Mouse (Mus musculus): Measurements from ENCODE around the gene Insr. TPM values are rescaled to one million over a fixed set of nuclear protein-coding genes. Genes with fewer than 3 reads are reported as not detected.

The Insr gene
- polyA plus RNA-seq, 1 experiment from 2014 or later, result 41.4 TPM

DNA sequence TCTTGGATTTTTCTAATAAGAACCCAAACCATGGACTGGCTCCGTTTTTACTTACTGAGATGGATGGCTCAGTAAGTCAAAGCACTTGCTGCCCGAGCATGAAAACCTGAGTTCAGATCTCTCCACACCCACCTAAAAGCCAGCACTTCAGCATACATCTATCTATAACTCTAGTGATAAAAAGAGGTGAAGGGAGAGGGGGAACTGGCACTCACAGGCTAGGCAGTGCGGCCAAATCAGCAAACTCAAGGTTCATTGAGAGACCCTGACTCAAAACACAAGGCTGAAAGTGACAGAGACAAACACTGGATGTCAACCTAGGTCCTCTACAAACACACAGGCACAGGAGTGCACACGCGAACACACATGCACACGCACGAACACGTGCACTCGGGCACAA lies 2.2 kb downstream of the Insr start:
- Histone ChIP-seq H3K27ac (ENCODE audit: low read length) (no peak overlapping the region), H3K9me3 (ENCODE audit: low read length) (no peaks in the 10 kb centered on the region), H3K4me3 (ENCODE audit: low read length) (no peak overlapping the region; the same call in 1 of the 2 replicates), H3K36me3 (ENCODE audit: insufficient read depth, low read length) (peaks cover 7% of the 10 kb centered on the region), H3K4me2 (replicated peaks; ENCODE audit: low read depth, low read length) (no peak overlapping the region), H3K4me1 (ENCODE audit: insufficient read depth, low read length) (peaks cover 21% of the 10 kb centered on the region), H3K9ac (replicated peaks; ENCODE audit: low read length) (no peak overlapping the region), H3K27me3 (ENCODE audit: insufficient read depth, low read length) (no peaks in the 10 kb centered on the region)
- WGBS, result 97% methylated on average over 9 of the region's 9 CpGs
- ATAC-seq (ENCODE audit: low FRiP score, low TSS enrichment), result no peak

GRCm38 (mm10) chr8:3276009-3276408 lies 3.4 kb downstream of the Insr start:
- Histone ChIP-seq H3K27me3 (ENCODE audit: insufficient read depth, low read length) (no peaks in the 10 kb centered on the region), H3K9me3 (ENCODE audit: low read length) (no peaks in the 10 kb centered on the region), H3K27ac (ENCODE audit: low read length) (no peak overlapping the region), H3K9ac (replicated peaks; ENCODE audit: low read length) (no peak overlapping the region), H3K4me3 (ENCODE audit: low read length) (no peak overlapping the region), H3K4me2 (replicated peaks; ENCODE audit: low read depth, low read length) (no peak overlapping the region), H3K36me3 (ENCODE audit: insufficient read depth, low read length) (peaks cover 7% of the 10 kb centered on the region), H3K4me1 (ENCODE audit: insufficient read depth, low read length) (peaks cover 21% of the 10 kb centered on the region)
- WGBS, result 92% methylated on average over 8 of the region's 8 CpGs
- no peak for ATAC-seq (ENCODE audit: low FRiP score, low TSS enrichment)

GRCm38 (mm10) chr8:3275189-3275588 lies 4.2 kb downstream of the Insr start:
- Histone ChIP-seq H3K36me3 (ENCODE audit: insufficient read depth, low read length) (peaks cover 7% of the 10 kb centered on the region), H3K4me1 (ENCODE audit: insufficient read depth, low read length) (peaks cover 19% of the 10 kb centered on the region), H3K27ac (ENCODE audit: low read length) (no peak overlapping the region), H3K27me3 (ENCODE audit: insufficient read depth, low read length) (no peaks in the 10 kb centered on the region), H3K9ac (replicated peaks; ENCODE audit: low read length) (no peak overlapping the region), H3K9me3 (ENCODE audit: low read length) (no peaks in the 10 kb centered on the region), H3K4me2 (replicated peaks; ENCODE audit: low read depth, low read length) (no peak overlapping the region), H3K4me3 (ENCODE audit: low read length) (no peak overlapping the region)
- 73% methylated on average over 5 of the region's 5 CpGs for WGBS
- no peak for ATAC-seq (ENCODE audit: low FRiP score, low TSS enrichment)

DNA sequence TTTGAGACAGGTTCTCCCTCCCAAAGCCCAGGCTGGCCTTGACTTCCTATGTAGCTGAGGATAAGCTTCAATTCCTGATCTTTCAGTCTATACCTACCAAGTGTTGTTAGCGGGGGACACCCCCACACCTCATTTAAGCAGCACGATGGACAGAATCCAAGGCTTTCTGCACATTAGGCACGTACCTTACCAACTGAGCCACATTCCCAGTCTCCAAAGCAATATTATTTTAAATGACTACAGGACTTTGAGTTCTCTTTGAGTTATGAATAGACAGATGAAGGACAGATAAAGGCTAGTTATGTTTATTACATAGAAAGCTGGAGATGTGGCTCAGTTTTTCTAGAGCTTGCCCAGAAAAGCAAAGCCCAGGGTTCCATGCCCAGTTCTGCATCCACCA lies 5.6 kb downstream of the Insr start:
- Histone ChIP-seq H3K27me3 (ENCODE audit: insufficient read depth, low read length) (no peaks in the 10 kb centered on the region), H3K27ac (ENCODE audit: low read length) (no peak overlapping the region), H3K9me3 (ENCODE audit: low read length) (no peaks in the 10 kb centered on the region), H3K9ac (replicated peaks; ENCODE audit: low read length) (no peak overlapping the region), H3K36me3 (ENCODE audit: insufficient read depth, low read length) (peaks cover 7% of the 10 kb centered on the region), H3K4me2 (replicated peaks; ENCODE audit: low read depth, low read length) (no peak overlapping the region), H3K4me1 (ENCODE audit: insufficient read depth, low read length) (peaks cover 14% of the 10 kb centered on the region), H3K4me3 (ENCODE audit: low read length) (no peak overlapping the region)
- WGBS, result 99% methylated on average over 3 of the region's 3 CpGs
- ATAC-seq (ENCODE audit: low FRiP score, low TSS enrichment), result no peak

GRCm38 (mm10) chr8:3267449-3267761 lies 12.0 kb downstream of the Insr start:
- no peaks in the 10 kb centered on the region for H3K27me3 ChIP-seq (ENCODE audit: insufficient read depth, low read length)
- H3K9me3 ChIP-seq (ENCODE audit: low read length), result no peaks in the 10 kb centered on the region
- no peak overlapping the region for H3K27ac ChIP-seq (ENCODE audit: low read length)
- no peak overlapping the region for H3K9ac ChIP-seq (replicated peaks; ENCODE audit: low read length)
- ATAC-seq (ENCODE audit: low FRiP score, low TSS enrichment), result no peak
- no peak overlapping the region for H3K4me3 ChIP-seq (ENCODE audit: low read length)
- H3K36me3 ChIP-seq (ENCODE audit: insufficient read depth, low read length), result no peaks in the 10 kb centered on the region
- 82% methylated on average over 3 of the region's 3 CpGs for WGBS
- H3K4me1 ChIP-seq (ENCODE audit: insufficient read depth, low read length), result peaks cover 4% of the 10 kb centered on the region; the same call in 1 of the 2 replicates
- H3K4me2 ChIP-seq (replicated peaks; ENCODE audit: low read depth, low read length), result no peak overlapping the region

DNA sequence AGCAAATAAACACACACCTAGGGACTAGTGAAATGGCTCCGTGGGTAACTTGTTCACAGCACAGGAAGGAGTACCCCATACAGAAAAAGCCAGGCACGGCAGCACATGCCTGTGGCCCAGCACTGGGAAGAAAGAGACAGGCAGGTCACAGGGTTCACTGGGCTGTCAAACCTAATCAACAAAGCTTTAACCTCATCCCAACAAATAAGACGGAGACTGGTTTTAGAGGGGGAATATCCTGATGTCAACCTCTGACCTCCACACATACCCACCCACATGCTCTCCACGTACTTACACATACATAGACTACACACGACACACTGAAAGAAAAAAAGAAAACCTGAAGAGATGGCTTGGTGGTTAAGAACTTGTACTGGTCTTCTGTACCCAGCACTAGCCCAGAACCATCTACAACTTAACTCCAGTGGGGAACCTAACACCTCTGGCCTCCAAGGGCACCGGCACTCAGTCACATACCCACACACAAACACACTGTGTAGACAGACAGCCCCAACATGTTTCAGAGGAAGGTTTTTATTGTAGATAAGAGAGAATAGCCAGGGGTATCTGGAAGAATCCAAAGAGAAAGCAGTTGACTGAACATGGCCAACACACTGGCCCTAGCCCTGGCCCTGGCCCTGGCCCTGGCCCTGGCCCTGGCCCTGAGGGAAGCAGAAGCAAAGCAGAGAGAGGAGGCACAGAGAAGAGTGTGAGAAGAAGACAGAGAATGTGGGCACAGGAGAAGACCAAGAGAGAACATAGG lies 12.6 kb downstream of the Insr start:
- no peak overlapping the region for H3K4me2 ChIP-seq (replicated peaks; ENCODE audit: low read depth, low read length)
- H3K36me3 ChIP-seq (ENCODE audit: insufficient read depth, low read length), result no peaks in the 10 kb centered on the region
- H3K4me1 ChIP-seq (ENCODE audit: insufficient read depth, low read length), result peaks cover 4% of the 10 kb centered on the region; the same call in 1 of the 2 replicates
- ATAC-seq (ENCODE audit: low FRiP score, low TSS enrichment), result no peak
- H3K27ac ChIP-seq (ENCODE audit: low read length), result no peak overlapping the region
- no peak overlapping the region for H3K4me3 ChIP-seq (ENCODE audit: low read length)
- no peak overlapping the region for H3K9ac ChIP-seq (replicated peaks; ENCODE audit: low read length)
- no peaks in the 10 kb centered on the region for H3K9me3 ChIP-seq (ENCODE audit: low read length)
- WGBS, result 61% methylated on average over 6 of the region's 6 CpGs
- H3K27me3 ChIP-seq (ENCODE audit: insufficient read depth, low read length), result no peaks in the 10 kb centered on the region

- 0 out of 2 replicates have a peak, but pooled peaks cover 7% of the 10 kb centered on the region for H3K36me3 ChIP-seq (ENCODE audit: insufficient read depth, low read length)
- H3K4me2 ChIP-seq (replicated peaks; ENCODE audit: low read depth, low read length), result no peak overlapping the region
- WGBS, result 19% methylated on average over 3 of the region's 3 CpGs
- no peak overlapping the region for H3K9ac ChIP-seq (replicated peaks; ENCODE audit: low read length)
- no peak overlapping the region for H3K27ac ChIP-seq (ENCODE audit: low read length)
- H3K4me1 ChIP-seq (ENCODE audit: insufficient read depth, low read length), result peaks cover 4% of the 10 kb centered on the region; the same call in 1 of the 2 replicates
- no peaks in the 10 kb centered on the region for H3K9me3 ChIP-seq (ENCODE audit: low read length)
- ATAC-seq (ENCODE audit: low FRiP score, low TSS enrichment), result peak; percentile 42; the same call in 1 of the 2 replicates
- H3K27me3 ChIP-seq (ENCODE audit: insufficient read depth, low read length), result no peaks in the 10 kb centered on the region
- no peak overlapping the region for H3K4me3 ChIP-seq (ENCODE audit: low read length)
Measured at GRCm38 (mm10) chr8:3265182-3265581, 14.2 kb downstream of the Insr start.

GRCm38 (mm10) chr8:3262779-3263178 lies 16.6 kb downstream of the Insr start:
- Histone ChIP-seq H3K27ac (ENCODE audit: low read length) (no peak overlapping the region), H3K4me2 (replicated peaks; ENCODE audit: low read depth, low read length) (no peak overlapping the region), H3K4me3 (ENCODE audit: low read length) (no peak overlapping the region), H3K36me3 (ENCODE audit: insufficient read depth, low read length) (peaks cover 18% of the 10 kb centered on the region), H3K9me3 (ENCODE audit: low read length) (no peaks in the 10 kb centered on the region), H3K27me3 (ENCODE audit: insufficient read depth, low read length) (no peaks in the 10 kb centered on the region), H3K4me1 (ENCODE audit: insufficient read depth, low read length) (peaks cover 4% of the 10 kb centered on the region; the same call in 1 of the 2 replicates), H3K9ac (replicated peaks; ENCODE audit: low read length) (no peak overlapping the region)
- no peak for ATAC-seq (ENCODE audit: low FRiP score, low TSS enrichment)
- WGBS, result 78% methylated on average over 3 of the region's 3 CpGs

- no peak for ATAC-seq (ENCODE audit: low FRiP score, low TSS enrichment)
- no peak overlapping the region for H3K27ac ChIP-seq (ENCODE audit: low read length)
- 96% methylated on average over 5 of the region's 5 CpGs for whole genome bisulfite sequencing
Measured at GRCm38 (mm10) chr8:3261101-3261500, 18.3 kb downstream of the Insr start.

GRCm38 (mm10) chr8:3260127-3260811 lies 19.1 kb downstream of the Insr start:
- Histone ChIP-seq H3K4me2 (replicated peaks; ENCODE audit: low read depth, low read length) (no peak overlapping the region), H3K27ac (ENCODE audit: low read length) (no peak overlapping the region), H3K27me3 (ENCODE audit: insufficient read depth, low read length) (no peaks in the 10 kb centered on the region), H3K9me3 (ENCODE audit: low read length) (no peaks in the 10 kb centered on the region), H3K36me3 (ENCODE audit: insufficient read depth, low read length) (peaks cover 28% of the 10 kb centered on the region), H3K9ac (replicated peaks; ENCODE audit: low read length) (no peak overlapping the region), H3K4me3 (ENCODE audit: low read length) (no peak overlapping the region), H3K4me1 (ENCODE audit: insufficient read depth, low read length) (no peaks in the 10 kb centered on the region)
- ATAC-seq (ENCODE audit: low FRiP score, low TSS enrichment), result no peak
- 70% methylated on average over 9 of the region's 9 CpGs for WGBS

More at GRCm38 (mm10) chr8:3261101-3261500, 18.3 kb downstream of the Insr start:
- peaks cover 4% of the 10 kb centered on the region; the same call in 1 of the 2 replicates for H3K4me1 ChIP-seq (ENCODE audit: insufficient read depth, low read length)
- H3K9me3 ChIP-seq (ENCODE audit: low read length), result no peaks in the 10 kb centered on the region
- no peak overlapping the region for H3K4me3 ChIP-seq (ENCODE audit: low read length)
- H3K27me3 ChIP-seq (ENCODE audit: insufficient read depth, low read length), result no peaks in the 10 kb centered on the region
- H3K4me2 ChIP-seq (replicated peaks; ENCODE audit: low read depth, low read length), result no peak overlapping the region
- H3K9ac ChIP-seq (replicated peaks; ENCODE audit: low read length), result no peak overlapping the region
- peaks cover 28% of the 10 kb centered on the region for H3K36me3 ChIP-seq (ENCODE audit: insufficient read depth, low read length)
